Mouse (Mus musculus) hindbrain, embryonic 13.5 days (tissue): ENCODE measurements at regions not wholly inside any gene's neighbourhood (a gene's known extent, or its start where the extent isn't known, plus 50 kb on each side); places are given as distances from the start of the nearest gene placed in this dataset.

Source experiments
- ATAC-seq: fragments of 200-750 bp; cut with Nextera tagmentation; 2 replicates; pipeline ENCODE4 v1.8.0; 2017; ENCODE audit warnings: moderate TSS enrichment; ENCODE audit not compliant: low FRiP score
- H3K27ac ChIP-seq: fragments of 300-500 bp; sonication (generic); 2 replicates; pipeline ENCODE4 v1.5.1; 2015; ENCODE audit warnings: inconsistent platforms, mild to moderate bottlenecking, moderate library complexity
- H3K27me3 ChIP-seq: fragments of 300-500 bp; sonication (generic); 2 replicates; pipeline ENCODE4 v1.6.1; 2015; ENCODE audit warnings: mild to moderate bottlenecking, inconsistent platforms
- H3K36me3 ChIP-seq: fragments of 300-500 bp; sonication (generic); 2 replicates; pipeline ENCODE4 v1.6.1; 2015; ENCODE audit warnings: mild to moderate bottlenecking, inconsistent platforms
- H3K4me1 ChIP-seq: fragments of 300-500 bp; sonication (generic); replicated peaks from 2 replicates; pipeline ENCODE4 v1.6.1; 2015; ENCODE audit warnings: inconsistent platforms
- H3K4me2 ChIP-seq: fragments of 300-500 bp; sonication (generic); 2 replicates; pipeline ENCODE4 v1.6.1; 2015; ENCODE audit warnings: inconsistent platforms, mild to moderate bottlenecking, moderate library complexity
- H3K4me3 ChIP-seq: fragments of 300-500 bp; sonication (generic); 2 replicates; pipeline ENCODE4 v1.5.1; 2015; ENCODE audit warnings: mild to moderate bottlenecking, inconsistent platforms
- H3K9ac ChIP-seq: fragments of 300-500 bp; sonication (generic); 2 replicates; pipeline ENCODE4 v1.6.1; 2015; ENCODE audit warnings: mild to moderate bottlenecking, inconsistent platforms
- H3K9me3 ChIP-seq: fragments of 300-500 bp; sonication (generic); 2 replicates; pipeline ENCODE4 v1.6.1; 2016; ENCODE audit warnings: inconsistent platforms
- WGBS: fragments of 180-500 bp; shearing (Covaris S2); methylation state at CpG from one replicate; pipeline ENCODE4 v1.1.7; 2015; 5-methylcytosine and 5-hydroxymethylcytosine counted together

GRCm38 (mm10) chr1:154255971-154256370 is 55.0 kb downstream of the Zfp648 start:
- H3K4me3 ChIP-seq, result no peak overlapping the region
- no peak for ATAC-seq
- H3K9me3 ChIP-seq, result no peaks in the 10 kb centered on the region
- no peak overlapping the region for H3K4me2 ChIP-seq
- no peak overlapping the region for H3K27ac ChIP-seq
- WGBS, result 82% methylated on average over 1 of the region's 1 CpGs
- H3K4me1 ChIP-seq, result no peaks in the 10 kb centered on the region
- no peaks in the 10 kb centered on the region for H3K27me3 ChIP-seq
- no peak overlapping the region for H3K9ac ChIP-seq
- no peaks in the 10 kb centered on the region for H3K36me3 ChIP-seq

- Histone ChIP-seq H3K27ac (no peak overlapping the region), H3K4me1 (no peaks in the 10 kb centered on the region), H3K4me3 (no peak overlapping the region), H3K27me3 (no peaks in the 10 kb centered on the region), H3K9me3 (no peaks in the 10 kb centered on the region), H3K4me2 (peak overlapping the region; percentile 34), H3K9ac (no peak overlapping the region), H3K36me3 (no peaks in the 10 kb centered on the region)
- no peak for ATAC-seq
- 47% methylated on average over 15 of the region's 15 CpGs for WGBS
Measured at GRCm38 (mm10) chr1:154256811-154257210, 55.8 kb downstream of the Zfp648 start.

- ATAC-seq, result no peak
- Histone ChIP-seq H3K36me3 (no peaks in the 10 kb centered on the region), H3K4me2 (no peak overlapping the region), H3K4me1 (no peaks in the 10 kb centered on the region), H3K4me3 (no peak overlapping the region), H3K9ac (no peak overlapping the region), H3K9me3 (no peaks in the 10 kb centered on the region), H3K27me3 (no peaks in the 10 kb centered on the region), H3K27ac (0 out of 2 replicates have a peak overlapping the region, but pooled peaks have one; percentile 1)
- 63% methylated on average over 3 of the region's 3 CpGs for WGBS
Measured at GRCm38 (mm10) chr1:154258511-154258910, 57.5 kb downstream of the Zfp648 start.

- 82% methylated on average over 5 of the region's 5 CpGs for WGBS
- no peak overlapping the region for H3K27ac ChIP-seq
Measured at GRCm38 (mm10) chr1:154260393-154260792, 59.4 kb downstream of the Zfp648 start.

GRCm38 (mm10) chr1:154281438-154281837 is 80.5 kb downstream of the Zfp648 start:
- no peak overlapping the region for H3K4me3 ChIP-seq
- H3K27me3 ChIP-seq, result no peaks in the 10 kb centered on the region
- ATAC-seq, result 0 out of 2 replicates have a peak, but pooled peaks have one; percentile 39
- 23% methylated on average over 8 of the region's 8 CpGs for WGBS
- H3K27ac ChIP-seq, result no peak overlapping the region
- no peaks in the 10 kb centered on the region for H3K36me3 ChIP-seq
- no peak overlapping the region for H3K4me2 ChIP-seq
- H3K9ac ChIP-seq, result no peak overlapping the region
- no peaks in the 10 kb centered on the region for H3K9me3 ChIP-seq
- H3K4me1 ChIP-seq, result no peaks in the 10 kb centered on the region

More at GRCm38 (mm10) chr1:154260393-154260792, 59.4 kb downstream of the Zfp648 start:
- no peak overlapping the region for H3K4me3 ChIP-seq
- H3K4me1 ChIP-seq, result no peaks in the 10 kb centered on the region
- no peaks in the 10 kb centered on the region for H3K9me3 ChIP-seq
- no peak overlapping the region for H3K9ac ChIP-seq
- no peaks in the 10 kb centered on the region for H3K27me3 ChIP-seq
- H3K36me3 ChIP-seq, result no peaks in the 10 kb centered on the region
- no peak overlapping the region for H3K4me2 ChIP-seq
- ATAC-seq, result no peak

- Histone ChIP-seq H3K4me1 (no peaks in the 10 kb centered on the region), H3K9me3 (no peaks in the 10 kb centered on the region), H3K9ac (no peak overlapping the region), H3K4me2 (no peak overlapping the region), H3K4me3 (no peak overlapping the region), H3K27me3 (no peaks in the 10 kb centered on the region), H3K36me3 (no peaks in the 10 kb centered on the region), H3K27ac (no peak overlapping the region)
- ATAC-seq, result no peak
- WGBS, result 90% methylated on average over 4 of the region's 4 CpGs
Measured at GRCm38 (mm10) chr1:154286080-154286479, 85.1 kb downstream of the Zfp648 start.

- Histone ChIP-seq H3K4me3 (no peak overlapping the region), H3K9ac (no peak overlapping the region), H3K36me3 (no peaks in the 10 kb centered on the region), H3K4me2 (no peak overlapping the region), H3K9me3 (no peaks in the 10 kb centered on the region), H3K27me3 (no peaks in the 10 kb centered on the region), H3K27ac (no peak overlapping the region), H3K4me1 (no peaks in the 10 kb centered on the region)
- ATAC-seq, result no peak
- 68% methylated on average over 4 of the region's 4 CpGs for WGBS
Measured at GRCm38 (mm10) chr1:154292729-154293128, 91.7 kb downstream of the Zfp648 start.

- 91% methylated on average over 8 of the region's 8 CpGs for WGBS
- H3K4me1 ChIP-seq, result no peaks in the 10 kb centered on the region
- no peak overlapping the region for H3K4me2 ChIP-seq
- ATAC-seq, result no peak
- no peaks in the 10 kb centered on the region for H3K36me3 ChIP-seq
- no peak overlapping the region for H3K9ac ChIP-seq
- H3K27ac ChIP-seq, result no peak overlapping the region
- no peak overlapping the region for H3K4me3 ChIP-seq
- no peaks in the 10 kb centered on the region for H3K9me3 ChIP-seq
- no peaks in the 10 kb centered on the region for H3K27me3 ChIP-seq
Measured at GRCm38 (mm10) chr1:154296080-154296479, 95.1 kb downstream of the Zfp648 start.

GRCm38 (mm10) chr1:154299866-154300265 is 98.9 kb downstream of the Zfp648 start:
- Histone ChIP-seq H3K4me1 (no peaks in the 10 kb centered on the region), H3K4me2 (no peak overlapping the region), H3K36me3 (no peaks in the 10 kb centered on the region), H3K9ac (no peak overlapping the region), H3K27me3 (no peaks in the 10 kb centered on the region), H3K9me3 (no peaks in the 10 kb centered on the region), H3K27ac (no peak overlapping the region), H3K4me3 (no peak overlapping the region)
- 73% methylated on average over 4 of the region's 4 CpGs for WGBS
- ATAC-seq, result no peak

GRCm38 (mm10) chr1:154309650-154310049 is 108.7 kb downstream of the Zfp648 start:
- Histone ChIP-seq H3K9me3 (no peaks in the 10 kb centered on the region), H3K4me3 (no peak overlapping the region), H3K36me3 (no peaks in the 10 kb centered on the region), H3K9ac (no peak overlapping the region), H3K27me3 (no peaks in the 10 kb centered on the region), H3K27ac (no peak overlapping the region), H3K4me2 (no peak overlapping the region), H3K4me1 (no peaks in the 10 kb centered on the region)
- no peak for ATAC-seq
- 87% methylated on average over 2 of the region's 2 CpGs for WGBS
